Mouse (Mus musculus) c-Kit-positive CD71-positive TER-119-positive erythroid progenitor cells, embryonic 14.5 days (primary cell): ENCODE data around the gene Llgl2.

Experiments used
- DNase-seq: peaks from one replicate; pipeline ENCODE4 v3.0.0-alpha.2; 2013; ENCODE audit warnings: low spot score

Gene Llgl2

GRCm38 (mm10) chr11:115823774-115824740 lies at the start of gene Llgl2:
Gene Llgl2, plus strand, starts transcription at chr11:115824049.
- peak; percentile 87 for DNase-seq

- DNase-seq: no peak
Measured at GRCm38 (mm10) chr11:115774653-115775052, 49.2 kb upstream of the Llgl2 start.

GRCm38 (mm10) chr11:115775821-115776665 lies 47.8 kb upstream of the Llgl2 start:
- DNase-seq: no peak

GRCm38 (mm10) chr11:115776954-115777353 lies 46.9 kb upstream of the Llgl2 start:
- no peak for DNase-seq

- no peak for DNase-seq
Measured at GRCm38 (mm10) chr11:115777487-115778335, 46.1 kb upstream of the Llgl2 start.

GRCm38 (mm10) chr11:115779038-115779571 lies 44.7 kb upstream of the Llgl2 start:
- DNase-seq: peak; percentile 79

- no peak for DNase-seq
Measured at GRCm38 (mm10) chr11:115780141-115781070, 43.4 kb upstream of the Llgl2 start.

- no peak for DNase-seq
Measured at GRCm38 (mm10) chr11:115786473-115786872, 37.4 kb upstream of the Llgl2 start.

GRCm38 (mm10) chr11:115789787-115790186 lies 34.1 kb upstream of the Llgl2 start:
- no peak for DNase-seq

- no peak for DNase-seq
Measured at GRCm38 (mm10) chr11:115791919-115792318, 31.9 kb upstream of the Llgl2 start.

GRCm38 (mm10) chr11:115792353-115792752 lies 31.5 kb upstream of the Llgl2 start:
- DNase-seq: no peak

GRCm38 (mm10) chr11:115796898-115797297 lies 27.0 kb upstream of the Llgl2 start:
- no peak for DNase-seq

- no peak for DNase-seq
Measured at GRCm38 (mm10) chr11:115797665-115798064, 26.2 kb upstream of the Llgl2 start.

GRCm38 (mm10) chr11:115800981-115801380 lies 22.9 kb upstream of the Llgl2 start:
- DNase-seq: no peak

GRCm38 (mm10) chr11:115803072-115803709 lies 20.7 kb upstream of the Llgl2 start:
- no peak for DNase-seq

- peak; percentile 80 for DNase-seq
Measured at GRCm38 (mm10) chr11:115805005-115805404, 18.8 kb upstream of the Llgl2 start.

GRCm38 (mm10) chr11:115806154-115806553 lies 17.7 kb upstream of the Llgl2 start:
- DNase-seq: no peak

- DNase-seq: no peak
Measured at GRCm38 (mm10) chr11:115807306-115807705, 16.5 kb upstream of the Llgl2 start.

GRCm38 (mm10) chr11:115807971-115808370 lies 15.9 kb upstream of the Llgl2 start:
- DNase-seq: no peak
